Mouse (Mus musculus) MEL (cell line): Measurements from ENCODE around the gene Kcnj4.

ENCODE experiments used
- CHD1 ChIP-seq: IDR thresholded peaks from 2 replicates; pipeline ENCODE4 v1.6.1; 2012; ENCODE audit warnings: low read depth, mild to moderate bottlenecking, inconsistent platforms, low read length, improper control_type of control experiment
- CTCF ChIP-seq, 3 experiments: IDR thresholded peaks in 2 of 3; conservative IDR thresholded peaks in 1 of 3; 2 replicates each; pipeline ENCODE4 v1.5.1; 2011 to 2012; ENCODE audit warnings: low read length in 3 of 3, low read depth in 2 of 3, mild to moderate bottlenecking in 2 of 3, improper control_type of control experiment in 1 of 3, inconsistent platforms in 1 of 3, mixed read lengths in 1 of 3, moderate library complexity in 1 of 3; ENCODE audit not compliant: control insufficient read depth in 1 of 3, insufficient read depth in 1 of 3, poor library complexity in 1 of 3, severe bottlenecking in 1 of 3
- JUND ChIP-seq: IDR thresholded peaks from 2 replicates; pipeline ENCODE4 v1.6.1; 2011; ENCODE audit warnings: low read depth, mild to moderate bottlenecking, improper control_type of control experiment, low read length

DNA sequence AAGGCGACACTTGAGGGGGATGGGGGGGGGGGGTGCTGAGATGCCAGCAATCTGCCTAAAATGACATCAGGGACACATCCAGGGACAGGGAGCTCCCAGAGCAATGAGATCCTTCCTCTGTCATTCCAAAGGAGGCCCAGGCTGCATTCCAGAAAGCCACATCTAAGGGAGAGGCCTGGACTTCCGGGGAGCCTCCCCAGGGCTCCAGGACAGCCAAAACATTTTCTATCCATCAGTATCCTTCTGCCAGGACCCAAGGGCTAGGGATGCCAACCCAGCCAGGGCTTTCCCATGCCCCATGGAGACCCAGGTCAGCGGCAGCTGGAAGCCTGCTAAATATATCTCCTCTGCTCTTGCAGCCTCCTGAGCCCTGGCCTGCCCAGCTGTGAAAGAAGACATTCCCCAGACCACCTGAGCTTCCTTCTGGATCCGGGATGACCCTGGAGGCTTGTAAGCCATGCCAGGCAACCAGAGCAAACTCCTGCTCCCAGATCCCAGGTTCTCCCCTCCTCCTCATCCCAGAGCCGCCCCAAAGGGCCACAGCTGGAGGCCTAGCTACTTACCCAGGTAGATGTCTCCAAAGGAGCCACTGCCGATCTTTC, 66.7 kb downstream of the Kcnj4 start:
- TF ChIP-seq CHD1 (no peak), JUND (no peak), CTCF (IDR thresholded peaks at IDR 0.05 in 2 of 3, conservative IDR thresholded peaks at IDR 0.05 in 1 of 3; ENCODE audit: control insufficient read depth in 1 of 3, insufficient read depth in 1 of 3, low read depth in 2 of 3, low read length in 3 of 3, poor library complexity in 1 of 3, severe bottlenecking in 1 of 3) (no peak)
